Mouse (Mus musculus) lung, adult 2 months (tissue): ENCODE data around the gene Hspa4.

Source experiments
- CTCF ChIP-seq: fragments of 200-500 bp; IDR thresholded peaks from 2 replicates; pipeline ENCODE4 v1.5.1; 2011; ENCODE audit warnings: mild to moderate bottlenecking, low read length, control low read depth; ENCODE audit not compliant: insufficient read depth
- POLR2A ChIP-seq: fragments of 200-500 bp; IDR thresholded peaks from 2 replicates; pipeline ENCODE4 v1.6.1; 2011; ENCODE audit warnings: low read depth, mild to moderate bottlenecking, control low read depth, low read length, borderline replicate concordance; ENCODE audit errors: extremely low read depth

- TF ChIP-seq CTCF (peak; percentile 33; the same call in 1 of the 2 replicates), POLR2A (no peak)
Measured at GRCm38 (mm10) chr11:53254428-53254827, 45.8 kb downstream of the Hspa4 start.
